Mouse (Mus musculus) skeletal muscle tissue, adult 2 months (tissue): ENCODE measurements around the gene Scarb1.

Experiments
- DNase-seq: peaks from one replicate; pipeline ENCODE4 v3.0.0-alpha.2; 2012; ENCODE audit warnings: low read depth, low spot score

Scarb1 gene

DNA sequence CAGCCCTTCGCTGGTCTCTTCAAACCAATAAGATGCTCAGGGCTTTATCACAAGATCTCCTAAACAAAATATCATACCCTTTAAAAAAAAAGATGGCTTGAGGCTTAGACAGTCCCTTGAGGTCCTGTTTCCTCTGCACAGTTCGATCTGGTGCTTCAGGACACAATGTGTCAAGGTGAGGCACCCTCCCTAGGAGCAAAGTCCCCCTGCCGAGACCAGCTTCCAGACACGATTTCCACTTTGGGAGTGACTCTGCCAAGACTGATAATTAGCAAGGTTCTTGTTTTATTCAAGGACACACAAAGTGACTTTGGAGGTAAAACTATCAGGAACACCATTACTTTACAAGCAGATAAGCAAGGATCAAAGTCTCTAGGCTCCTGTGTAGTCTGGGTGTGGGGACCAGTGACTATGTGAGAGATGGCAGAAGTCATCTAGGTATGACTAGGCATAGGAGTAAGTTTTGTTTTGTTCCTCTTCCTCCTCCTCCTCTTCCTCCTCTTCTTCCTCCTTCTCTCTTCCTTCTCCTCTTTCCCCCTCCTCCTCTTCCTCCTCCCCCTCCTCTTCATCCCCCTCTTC, 24.0 kb upstream of the Scarb1 start:
- DNase-seq, result no peak

DNA sequence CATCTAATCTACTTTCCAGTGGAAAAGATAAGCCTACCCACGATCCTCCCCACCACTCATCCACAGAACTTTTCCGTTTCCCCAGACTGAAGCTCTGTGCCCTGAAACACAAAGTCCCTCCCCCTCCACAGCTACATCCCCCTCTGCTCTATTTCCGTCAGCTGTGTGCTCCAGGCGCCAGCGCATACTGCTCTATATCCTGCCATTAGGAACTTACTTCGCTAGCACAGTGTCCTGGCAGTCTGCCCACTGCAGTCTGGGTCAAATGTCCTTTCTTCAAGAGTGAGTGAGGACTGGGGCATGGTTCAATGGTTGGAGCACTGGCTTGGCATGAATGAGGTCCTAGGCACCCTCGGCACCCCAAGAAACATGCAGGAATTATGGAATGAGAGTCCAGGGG, 23.0 kb upstream of the Scarb1 start:
- DNase-seq, result no peak

DNA sequence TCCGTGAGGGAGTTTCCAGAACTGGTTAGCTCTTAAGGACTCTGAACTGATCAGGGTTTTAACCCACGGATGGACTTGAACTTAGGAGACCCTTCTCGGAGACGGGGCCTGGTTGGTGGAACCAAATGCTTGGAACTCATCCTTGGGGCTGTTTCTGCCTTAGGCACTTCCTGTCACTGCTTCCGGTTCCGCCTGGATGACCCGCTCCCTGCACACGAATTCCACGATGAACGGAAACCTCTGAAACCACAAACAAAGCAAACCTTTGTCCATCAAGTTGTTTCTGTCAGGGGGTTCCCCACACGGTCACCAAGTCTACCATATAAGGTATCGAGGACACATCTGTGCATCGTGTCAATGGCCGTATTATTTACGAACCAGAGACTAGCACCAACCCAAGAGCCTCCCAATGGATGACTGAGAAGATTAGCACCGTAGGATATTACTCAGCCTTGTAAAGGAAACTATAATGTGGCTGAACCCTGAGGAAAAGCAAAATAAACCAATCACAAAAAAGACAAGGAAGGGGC, 20.2 kb upstream of the Scarb1 start:
- no peak for DNase-seq

DNA sequence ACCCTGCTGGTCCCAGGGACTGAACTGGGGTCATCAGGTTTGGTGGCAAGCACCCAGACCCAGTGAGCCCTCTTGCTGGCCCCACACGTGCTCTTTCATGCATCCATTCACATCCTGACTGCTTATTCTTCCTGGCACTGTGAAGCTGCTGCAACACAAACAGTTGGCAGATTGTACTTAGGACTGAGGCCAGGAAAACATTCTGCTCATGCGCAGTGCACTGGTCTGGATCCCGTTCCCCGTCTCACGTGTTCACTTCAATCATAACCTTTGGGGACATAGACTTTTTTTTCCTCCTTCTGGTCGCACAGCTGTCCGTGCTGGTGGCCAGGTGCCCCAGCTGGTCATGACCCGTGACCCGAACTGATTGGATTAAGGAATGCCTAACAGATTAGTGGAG, 19.7 kb upstream of the Scarb1 start:
- DNase-seq, result no peak

DNA sequence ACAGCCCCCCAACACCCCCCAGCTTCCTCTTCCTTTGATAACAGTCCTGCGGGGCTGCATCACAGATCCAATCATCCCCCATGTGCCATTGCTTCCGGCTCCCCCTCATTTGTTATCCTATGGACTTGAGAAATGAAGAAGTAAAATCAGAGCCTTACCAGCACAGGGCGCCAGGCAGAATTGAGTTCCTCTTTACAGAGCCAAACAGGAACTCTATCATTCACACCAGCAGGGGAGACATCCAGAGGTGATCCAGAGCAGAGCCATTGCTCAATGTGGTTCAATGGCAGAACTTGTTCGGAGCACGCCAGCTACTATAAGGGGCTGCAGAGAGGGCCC, 17.3 kb upstream of the Scarb1 start:
- DNase-seq, result no peak

DNA sequence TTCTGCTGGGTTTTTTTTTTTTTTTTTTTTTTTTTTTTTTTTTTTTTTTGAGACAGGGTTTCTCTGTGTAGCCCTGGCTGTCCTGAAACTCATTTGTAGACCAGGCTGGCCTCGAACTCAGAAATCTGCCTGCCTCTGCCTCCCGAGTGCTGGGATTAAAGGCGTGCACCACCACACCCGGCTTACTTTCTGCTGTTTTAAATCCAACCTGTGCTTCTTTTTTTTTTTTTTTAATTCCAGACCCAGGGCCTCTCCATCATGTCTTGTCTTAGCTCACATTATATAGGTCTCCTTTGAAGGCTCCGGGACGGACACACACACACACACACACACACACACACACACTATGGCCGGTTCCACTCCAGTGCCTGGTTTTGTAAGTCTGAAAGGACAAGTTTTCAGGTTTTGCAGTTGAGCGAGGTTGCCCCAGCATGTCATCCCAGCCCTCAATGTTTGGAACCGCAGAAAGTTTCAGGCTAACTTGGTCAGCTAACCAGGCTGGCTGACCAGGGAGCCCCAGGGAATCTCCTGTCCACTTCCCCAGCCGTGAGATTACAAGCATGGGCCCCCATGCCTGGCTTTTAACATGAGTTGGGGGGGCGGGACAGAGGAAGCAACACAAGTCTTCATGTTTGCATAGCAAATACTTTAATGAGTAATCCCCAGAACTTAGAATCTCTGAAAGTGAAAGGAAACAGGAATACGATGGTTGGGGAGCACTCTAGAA, 16.8 kb upstream of the Scarb1 start:
- DNase-seq, result no peak

DNA sequence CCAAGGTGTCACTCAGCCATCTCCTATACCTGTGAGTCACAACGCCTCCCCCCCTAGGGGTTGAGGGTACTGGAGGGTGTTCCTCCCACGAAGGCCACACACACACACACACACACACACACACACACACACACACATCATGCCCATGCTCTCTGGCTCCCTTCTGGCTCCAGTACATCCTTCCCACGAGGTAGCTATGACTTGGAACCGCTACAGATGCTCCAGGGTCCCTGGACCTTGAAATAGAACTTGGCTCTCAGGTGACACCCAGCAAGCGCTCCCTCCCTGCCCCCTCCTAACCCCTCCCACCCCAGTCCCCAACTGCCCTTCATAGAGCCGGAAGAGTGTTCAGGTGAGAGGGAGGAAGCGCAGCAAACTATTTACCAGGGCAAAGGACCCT, 14.8 kb upstream of the Scarb1 start:
- no peak for DNase-seq

DNA sequence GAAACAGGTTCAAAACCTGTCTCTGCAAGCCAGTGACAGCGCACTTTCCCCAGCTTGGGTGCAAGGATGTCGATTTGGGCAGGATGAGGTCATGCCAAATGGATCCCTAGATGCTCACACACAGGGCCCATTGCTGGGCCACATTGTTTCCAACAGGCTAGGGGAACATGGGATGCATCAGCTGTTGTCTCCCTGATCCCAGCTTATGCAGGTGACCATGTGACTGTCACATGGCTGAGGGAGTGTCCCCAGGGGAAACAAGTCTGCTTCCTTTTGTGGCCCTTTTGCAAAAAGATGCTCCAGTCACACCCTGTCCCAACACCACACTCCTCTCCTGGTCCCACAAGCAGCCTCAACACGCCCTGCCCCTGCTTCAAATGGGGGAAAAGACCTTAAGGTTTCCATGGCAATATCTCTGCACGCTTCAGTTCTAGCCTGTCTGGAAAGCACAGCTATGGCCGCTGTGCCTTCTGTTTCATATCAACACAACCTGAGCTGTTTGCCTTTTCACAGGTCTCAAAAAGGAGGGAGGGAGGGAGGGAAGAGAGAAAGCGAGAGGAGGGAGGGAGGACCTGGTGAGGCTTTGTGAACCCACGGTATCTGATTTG, 14.1 kb upstream of the Scarb1 start:
- DNase-seq, result no peak

DNA sequence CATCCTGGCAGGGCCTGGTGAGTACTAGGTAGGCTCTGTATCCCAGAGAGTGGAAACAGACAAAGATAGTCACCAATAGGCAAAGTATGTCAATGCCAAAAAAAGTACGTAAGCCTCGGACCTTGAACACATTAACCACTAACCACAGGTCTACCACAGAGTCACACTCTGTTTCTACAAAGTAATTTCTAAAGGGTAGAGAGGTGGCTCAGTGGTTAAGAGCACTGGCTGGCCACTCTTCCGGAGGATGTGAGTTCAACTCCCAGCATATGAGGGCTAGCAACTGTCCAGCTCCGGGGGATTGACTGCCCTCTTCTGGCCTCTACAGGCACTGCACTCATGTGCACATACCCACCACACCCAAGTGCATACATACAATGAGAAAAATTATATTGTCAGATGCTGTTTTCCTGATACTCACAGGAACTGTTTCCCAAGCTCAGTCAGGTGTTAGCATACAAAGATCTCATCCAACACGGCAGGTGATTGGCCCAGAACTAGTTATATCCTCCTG, 11.9 kb upstream of the Scarb1 start:
- no peak for DNase-seq

DNA sequence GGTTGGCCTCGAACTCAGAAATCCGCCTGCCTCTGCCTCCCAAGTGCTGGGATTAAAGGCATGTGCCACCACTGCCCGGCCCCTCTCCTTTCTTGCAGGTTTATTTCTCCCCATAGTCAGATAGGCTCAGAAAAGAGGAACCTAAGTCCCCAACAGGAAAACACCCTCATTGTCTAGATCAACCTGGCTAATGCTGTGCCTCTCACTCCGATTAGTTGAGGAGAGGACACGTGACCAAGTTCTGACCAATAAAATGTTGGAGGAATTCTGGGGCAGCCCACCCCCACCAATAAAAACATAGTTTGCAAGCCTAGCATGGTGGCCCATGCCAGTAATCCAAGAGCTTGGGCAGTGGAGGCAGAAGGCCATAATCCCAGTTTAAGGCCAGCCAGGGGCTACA, 11.0 kb upstream of the Scarb1 start:
- DNase-seq, result no peak

DNA sequence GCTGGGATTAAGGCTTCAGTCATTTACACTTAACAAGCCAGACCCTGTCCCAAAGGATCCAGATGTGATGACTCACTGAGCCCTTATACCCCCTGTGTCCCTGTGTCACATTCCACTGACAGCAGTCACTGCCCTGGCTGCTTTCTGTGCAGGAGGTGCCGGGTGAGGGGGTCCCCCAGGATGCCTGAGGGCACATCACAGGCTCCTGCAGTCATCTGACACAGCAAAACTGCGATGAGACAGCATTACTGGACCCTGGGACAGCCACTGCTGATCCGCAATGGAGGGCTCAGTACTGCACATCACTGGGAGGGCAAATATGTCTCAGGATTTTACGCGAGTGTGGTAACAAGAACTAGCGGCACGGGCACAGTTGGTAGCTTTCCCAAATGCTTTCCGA, 10.2 kb upstream of the Scarb1 start:
- no peak for DNase-seq

DNA sequence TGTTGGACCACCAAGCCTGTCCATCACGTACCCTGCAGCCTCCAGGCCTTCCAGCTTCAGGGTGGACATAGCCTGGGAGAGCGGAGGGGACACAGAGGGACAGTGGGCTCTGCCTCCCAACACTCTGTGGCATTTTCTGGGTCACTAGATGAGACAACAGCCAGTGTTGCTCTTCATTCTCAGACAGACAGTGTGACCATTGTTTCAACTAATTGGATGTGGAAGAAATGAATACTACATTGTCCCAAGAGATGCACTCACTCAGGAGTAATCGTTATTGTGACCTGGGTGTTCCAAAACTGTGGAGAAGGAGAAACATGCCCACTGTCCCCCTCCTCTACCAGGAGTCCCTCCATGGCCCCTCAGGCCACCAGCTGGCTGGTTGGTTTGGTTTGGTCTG, 8.5 kb upstream of the Scarb1 start:
- DNase-seq, result no peak

DNA sequence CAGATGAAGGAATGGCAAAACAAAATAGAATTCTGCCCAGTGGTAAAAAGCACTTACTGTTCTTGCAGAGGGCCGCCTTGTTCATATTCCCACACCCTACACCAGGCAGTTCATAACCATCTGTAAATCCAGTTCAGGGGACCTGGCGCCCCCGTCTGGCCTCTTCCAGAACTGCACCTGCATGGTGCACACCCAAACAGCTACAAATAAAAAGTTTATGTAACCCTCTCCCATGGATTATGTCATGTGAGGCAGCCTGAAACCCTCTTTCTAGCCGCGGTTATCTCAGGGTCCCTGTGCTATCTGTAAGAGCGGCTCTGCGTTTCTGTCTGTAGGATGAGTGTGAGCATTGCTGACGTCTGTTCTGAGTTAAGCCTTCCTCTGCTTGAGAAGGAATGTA, 7.6 kb upstream of the Scarb1 start:
- DNase-seq, result no peak

DNA sequence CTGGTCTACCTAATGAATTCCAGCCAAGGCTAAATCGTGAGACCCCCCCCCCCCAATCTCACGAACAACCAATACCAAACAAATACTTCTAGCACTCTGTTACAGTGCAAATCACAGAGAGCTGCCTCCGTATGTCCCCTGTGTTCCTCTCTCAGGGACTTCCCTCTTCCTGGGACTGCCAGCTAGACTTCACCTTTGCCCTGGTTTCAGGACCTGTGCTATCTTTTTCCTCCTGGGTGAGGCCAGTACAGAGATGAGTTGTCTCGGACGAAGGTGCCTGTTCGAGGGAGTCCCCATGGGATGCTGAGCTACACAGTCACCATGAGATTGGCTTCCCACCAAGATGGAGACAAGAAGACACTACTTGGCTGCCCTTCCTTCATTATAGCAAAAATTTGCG, 7.2 kb upstream of the Scarb1 start:
- no peak for DNase-seq

DNA sequence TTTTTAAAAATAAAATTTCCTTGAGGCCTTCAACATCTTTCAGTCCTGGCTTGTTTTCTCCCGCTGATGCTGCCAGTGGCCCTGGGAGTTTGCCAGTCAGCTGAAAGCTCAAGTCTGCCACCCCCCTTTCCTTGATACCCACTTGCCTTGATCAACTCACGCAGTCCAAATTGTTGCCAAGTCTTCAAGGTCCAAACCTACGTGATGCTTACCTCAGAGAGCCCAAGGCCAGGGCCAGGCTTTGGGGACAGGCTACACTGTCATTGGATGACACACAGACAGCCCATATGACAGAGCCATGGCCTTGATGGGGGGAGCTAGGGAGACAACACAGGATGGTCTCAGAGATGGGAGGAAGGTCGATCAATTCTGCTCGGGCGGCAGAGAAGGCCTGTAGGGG, 3.4 kb upstream of the Scarb1 start:
- no peak for DNase-seq

DNA sequence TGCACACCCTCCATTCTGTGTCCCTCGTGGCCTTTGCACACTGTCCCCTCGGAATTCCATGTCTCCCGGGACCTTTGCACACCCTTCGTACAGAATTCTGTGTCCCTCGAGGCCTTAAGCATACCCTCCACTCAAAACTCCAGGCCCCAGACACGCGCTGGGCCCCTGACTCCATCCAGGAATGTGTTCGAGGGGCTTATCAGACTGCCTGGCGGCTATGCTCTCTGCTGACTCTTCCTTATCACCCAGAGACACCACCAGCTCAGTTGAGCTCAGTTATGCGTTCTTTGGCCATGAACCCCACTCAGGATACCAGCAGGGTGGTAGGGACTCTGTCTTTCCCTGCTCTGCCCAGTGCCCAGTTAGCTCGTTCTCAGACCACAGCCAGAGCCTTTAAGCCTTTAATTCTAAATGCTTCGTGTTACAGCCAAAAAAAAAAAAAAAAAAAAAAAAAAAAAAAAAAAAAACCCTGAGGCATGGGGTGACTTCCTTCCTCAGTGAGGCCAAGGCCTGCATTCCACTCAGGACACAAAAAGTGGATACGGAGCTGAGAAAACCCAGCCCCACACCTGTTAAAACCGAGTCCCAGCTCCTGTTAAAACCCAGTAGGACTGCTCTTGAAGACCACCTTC, 681 bp upstream of the Scarb1 start:
- no peak for DNase-seq

DNA sequence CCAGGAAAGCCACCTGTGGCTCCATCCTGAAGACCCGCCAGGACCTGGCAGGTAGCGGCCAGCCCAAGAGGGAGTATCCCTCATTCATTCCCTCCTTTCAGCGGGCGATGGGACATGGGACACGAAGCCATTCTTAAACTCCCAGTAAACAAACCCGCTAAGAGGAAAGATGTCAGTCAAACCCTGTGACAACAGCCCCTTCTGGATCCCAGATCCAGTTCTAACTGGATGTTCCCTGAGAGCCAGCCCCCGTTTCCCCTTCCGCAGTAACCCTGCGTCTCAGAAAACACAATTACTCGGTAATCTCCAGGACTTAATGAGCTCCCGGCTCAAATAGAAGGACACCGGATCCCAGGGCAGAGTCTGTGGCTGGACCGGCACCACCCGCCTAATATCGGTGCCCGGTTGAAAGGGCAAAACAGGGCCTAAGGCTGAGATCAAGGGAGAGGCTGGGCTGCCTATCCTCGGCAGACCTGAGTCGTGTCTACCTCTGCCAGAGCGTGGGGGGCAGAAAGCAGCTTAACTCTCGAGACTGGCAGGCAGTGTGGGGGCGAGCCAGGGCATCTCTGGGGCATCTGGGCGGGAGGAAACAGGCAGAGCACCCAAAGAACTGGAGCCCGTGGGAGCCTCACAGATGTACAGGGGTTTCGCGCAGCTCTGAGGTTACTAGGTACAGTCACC, 903 bp downstream of the Scarb1 start:
- DNase-seq, result no peak

DNA sequence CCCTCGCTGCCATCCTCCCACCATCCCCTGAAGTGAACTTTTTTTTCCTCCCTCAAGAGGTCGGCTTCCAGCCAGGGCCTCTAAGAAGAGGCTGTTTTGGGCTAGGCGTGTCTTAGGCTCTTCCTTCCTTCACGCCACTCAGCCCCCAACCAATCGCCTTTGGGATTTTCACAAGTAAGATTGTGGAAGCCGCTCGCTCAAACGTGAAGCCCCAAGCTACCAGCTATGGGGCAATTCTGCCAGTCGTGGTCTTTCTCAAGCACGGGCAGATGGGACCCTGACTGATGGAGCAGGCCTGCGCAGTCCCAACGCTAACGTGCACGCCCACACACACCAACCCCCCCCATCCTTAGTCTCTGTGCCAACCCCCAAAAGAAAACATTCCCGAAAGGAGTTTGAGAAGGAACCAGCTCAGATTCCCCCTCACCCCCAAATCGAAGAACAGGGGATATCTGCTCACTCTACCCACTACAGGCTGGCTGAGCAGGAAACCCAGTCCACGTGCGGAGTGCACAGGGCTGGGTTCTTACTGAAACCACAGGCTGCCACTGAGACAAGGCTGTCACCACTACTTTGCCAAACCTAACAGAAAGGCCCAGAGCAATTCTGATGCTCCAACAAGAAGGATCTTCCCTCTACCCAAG, 1.7 kb downstream of the Scarb1 start:
- DNase-seq, result peak; percentile 45

DNA sequence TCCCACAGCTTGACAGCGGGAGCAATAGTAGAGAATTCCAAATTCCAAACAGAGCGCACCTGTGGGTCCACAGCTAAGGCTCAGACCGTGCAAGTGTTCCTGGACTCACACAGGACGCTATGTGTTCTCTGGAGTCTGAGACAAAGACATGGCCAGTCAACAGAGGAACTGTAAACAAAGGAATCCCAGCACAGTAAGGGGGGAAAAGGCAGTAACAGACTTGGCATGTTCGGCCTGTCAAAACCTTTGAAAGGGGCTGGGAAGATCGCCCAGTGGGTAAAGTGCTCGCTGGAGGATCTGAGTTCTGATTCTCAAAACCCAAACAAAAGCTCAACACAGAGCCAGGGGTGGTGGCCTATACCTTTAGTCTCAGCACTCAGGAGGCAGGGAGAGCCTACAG, 3.4 kb downstream of the Scarb1 start:
- DNase-seq, result no peak

DNA sequence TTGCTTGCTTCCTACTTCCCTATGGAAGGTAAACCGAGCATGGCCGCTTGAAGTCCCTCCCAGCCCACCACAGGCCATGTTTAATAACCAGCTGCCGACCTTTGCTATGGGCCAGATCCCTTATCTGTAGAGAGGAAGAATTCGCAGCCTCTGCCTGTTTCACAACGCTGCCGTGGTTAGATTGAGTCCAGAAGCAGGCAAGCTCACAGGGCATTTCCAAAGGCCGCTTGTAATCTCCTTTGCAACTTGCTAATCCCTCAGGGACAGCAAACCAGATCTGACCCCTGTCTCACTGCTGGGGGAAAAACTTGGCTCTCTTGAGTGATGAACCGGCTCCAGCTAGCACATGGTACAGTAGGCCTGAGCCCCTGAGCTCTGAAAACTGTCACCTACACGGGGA, 3.9 kb downstream of the Scarb1 start:
- no peak for DNase-seq

DNA sequence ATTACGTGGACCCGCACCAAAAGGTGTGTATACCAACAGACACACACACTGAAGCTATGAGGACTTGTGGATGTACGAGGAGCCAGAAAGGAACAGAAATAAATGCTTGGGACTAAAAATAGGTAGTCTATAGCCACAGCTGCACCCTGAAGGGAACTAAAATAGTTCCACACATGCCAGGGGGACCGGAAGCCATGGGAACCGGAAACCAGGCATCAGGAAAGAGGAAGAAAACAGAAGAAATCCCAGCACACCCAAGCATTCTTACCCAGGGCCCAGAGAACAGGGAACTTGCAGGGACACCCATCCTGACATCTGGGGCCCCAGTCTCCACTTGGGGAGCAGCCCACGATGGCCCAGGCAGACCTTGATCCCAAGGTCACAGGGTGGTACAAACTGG, 7.9 kb downstream of the Scarb1 start:
- peak; percentile 37 for DNase-seq

DNA sequence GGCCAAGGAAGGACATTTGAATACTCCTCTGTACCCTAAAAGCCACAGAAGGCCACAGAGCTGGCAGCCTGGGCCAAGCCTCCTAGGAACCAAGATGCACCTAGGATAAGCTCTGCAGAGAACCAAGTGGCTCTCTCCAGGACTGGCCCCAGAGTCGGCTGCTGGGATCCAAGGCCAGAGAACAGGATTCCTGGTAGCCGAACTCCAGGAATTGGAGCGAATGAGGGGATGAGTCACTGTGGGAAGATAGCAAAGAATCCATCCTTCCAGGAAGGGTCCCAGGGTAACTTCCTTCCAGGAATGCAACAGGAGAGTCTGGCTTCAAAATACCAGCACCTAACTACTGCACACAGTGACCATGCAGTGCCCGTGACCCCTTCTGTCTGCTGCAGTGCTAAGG, 8.6 kb downstream of the Scarb1 start:
- no peak for DNase-seq
